Mouse (Mus musculus) WW6 (cell line): ENCODE results near the gene Cdh24.
A peak's percentile ranks its signal among the peaks of the same experiment; 100 is the strongest.
"Not testable (repeated sequence)": the region's sequence is repeated elsewhere in the genome, so short reads cannot be mapped to it uniquely, and the experiment has no call there.

Experiments
- DNase-seq: peaks from one replicate; pipeline ENCODE4 v3.0.0-alpha.2; 2013; ENCODE audit warnings: low read depth, low spot score

The Cdh24 gene

DNA sequence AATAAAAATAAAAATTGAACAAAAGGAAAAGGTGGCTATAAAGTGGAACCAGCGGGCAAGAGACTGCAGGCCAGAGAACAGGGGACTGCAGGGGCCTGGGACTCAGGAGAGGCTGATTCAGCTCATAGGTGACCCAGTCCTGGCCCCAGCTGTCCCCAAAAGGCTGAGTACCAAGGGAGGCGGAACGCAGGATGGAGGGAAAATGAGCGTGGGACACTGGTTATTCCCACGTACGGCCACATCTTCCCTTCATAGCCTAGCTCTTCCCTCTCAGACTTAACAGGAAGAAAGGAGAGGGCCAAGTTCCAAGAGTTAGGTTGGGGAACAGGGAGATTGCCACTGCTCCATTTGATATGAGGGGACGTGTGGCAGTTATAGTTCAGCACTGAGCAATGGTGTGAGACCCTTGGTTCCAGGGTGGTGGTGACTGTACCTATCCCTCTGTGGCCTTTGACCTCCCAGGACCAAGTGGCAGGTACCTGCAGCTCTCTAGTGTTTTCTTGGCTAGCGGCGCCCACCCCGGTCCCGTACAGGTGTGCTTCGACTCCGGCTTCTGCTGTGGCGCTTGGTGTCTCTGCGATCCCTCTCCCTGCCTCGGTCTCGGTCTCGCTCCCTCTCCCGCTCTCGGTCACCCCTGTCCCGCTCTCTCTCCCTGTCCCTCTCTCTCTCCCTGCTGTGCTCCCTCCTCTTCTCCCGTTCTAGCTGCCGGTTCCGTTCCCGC is 1.2 kb upstream of the Cdh24 start:
- no peak for DNase-seq

- no peak for DNase-seq
Observed at GRCm38 (mm10) chr14:54640946-54641304, 239 bp downstream of the Cdh24 start, which contains the start of gene Gm17606. Gm17606 (plus strand) TSS chr14:54640952.

DNA sequence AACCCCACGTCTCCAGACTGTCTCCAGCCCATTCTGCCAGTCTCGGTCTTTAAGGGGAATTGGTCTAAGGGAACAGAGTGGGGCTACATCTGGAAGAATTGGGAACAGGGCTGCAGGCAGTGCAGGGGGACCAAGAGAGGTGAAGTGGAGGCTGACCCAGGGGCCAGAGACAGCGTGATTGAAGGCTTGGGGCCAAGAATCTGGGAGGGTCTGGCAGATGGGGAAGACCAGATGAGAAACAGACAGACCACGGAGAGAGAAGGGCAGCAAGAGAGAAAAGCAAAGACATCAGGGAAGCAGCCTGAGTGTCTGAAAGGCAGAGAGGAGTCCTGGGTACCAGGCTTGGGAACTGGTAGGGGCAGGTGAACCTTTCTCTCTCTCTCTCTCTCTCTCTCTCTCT is 1.0 kb downstream of the Cdh24 start:
- DNase-seq, result no peak

- no peak for DNase-seq
Observed at GRCm38 (mm10) chr14:54638210-54638609, 3.0 kb downstream of the Cdh24 start.

DNA sequence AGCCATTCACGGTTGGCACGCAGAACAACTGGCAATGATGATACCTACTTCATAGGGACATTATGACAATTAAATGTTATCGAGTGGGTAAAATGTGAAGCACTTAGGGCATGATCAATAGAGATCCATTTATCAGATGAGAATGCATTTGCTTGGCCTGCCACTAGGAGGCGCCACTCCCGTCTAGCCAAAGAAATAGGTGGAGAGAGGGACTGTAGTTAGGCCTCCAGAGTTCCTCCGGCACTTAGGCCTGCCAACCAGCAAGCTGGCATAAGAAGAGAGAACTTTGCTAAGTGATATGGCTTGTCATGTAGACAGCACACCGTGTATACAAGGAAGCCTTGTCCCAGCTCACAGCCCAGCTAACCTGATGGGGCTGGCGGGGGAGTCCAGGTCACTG is 4.2 kb downstream of the Cdh24 start:
- no peak for DNase-seq

DNA sequence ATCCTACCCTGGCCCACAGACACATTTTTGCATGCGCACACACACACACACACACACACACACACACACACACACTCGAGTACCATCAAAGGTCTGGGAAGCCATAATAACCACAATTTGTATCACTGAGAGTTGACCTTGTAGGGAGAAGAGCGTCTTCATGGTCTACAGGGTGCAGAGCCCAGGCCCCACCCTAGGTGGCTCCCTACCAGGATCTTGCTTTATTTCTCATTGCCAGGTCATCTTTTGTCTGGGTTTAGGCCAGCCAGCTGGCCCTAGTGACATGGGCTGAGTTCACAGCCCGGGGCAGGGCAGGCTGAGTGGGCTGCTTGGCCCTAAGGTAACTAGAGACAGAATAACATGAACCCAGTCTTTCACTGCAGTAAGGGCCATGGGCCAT is 7.0 kb downstream of the Cdh24 start:
- DNase-seq, result no peak

GRCm38 (mm10) chr14:54632252-54632651 is 8.9 kb downstream of the Cdh24 start:
- DNase-seq, result no peak

DNA sequence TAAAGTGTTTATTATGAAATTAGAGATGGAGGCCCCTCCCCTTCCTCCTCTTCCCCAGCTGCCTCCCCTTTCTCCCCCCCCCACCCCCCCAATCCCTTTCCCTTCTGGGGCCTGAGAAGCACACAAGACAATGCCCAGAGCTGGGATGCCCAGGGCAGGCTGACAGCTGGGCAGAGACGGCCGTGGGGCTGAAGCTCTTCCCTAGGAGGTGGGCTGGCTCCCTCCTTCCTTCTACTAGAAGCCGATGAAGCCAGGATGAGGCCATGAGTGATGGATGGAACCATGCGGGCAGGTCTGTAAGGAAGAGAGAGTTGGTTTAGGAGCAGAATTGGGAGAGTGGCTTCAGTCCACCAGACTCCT is 9.9 kb downstream of the Cdh24 start:
- no peak for DNase-seq

- DNase-seq, result no peak
Observed at GRCm38 (mm10) chr14:54630583-54631239, 10.5 kb downstream of the Cdh24 start.

GRCm38 (mm10) chr14:54629797-54630196 is 11.4 kb downstream of the Cdh24 start:
- DNase-seq, result no peak

DNA sequence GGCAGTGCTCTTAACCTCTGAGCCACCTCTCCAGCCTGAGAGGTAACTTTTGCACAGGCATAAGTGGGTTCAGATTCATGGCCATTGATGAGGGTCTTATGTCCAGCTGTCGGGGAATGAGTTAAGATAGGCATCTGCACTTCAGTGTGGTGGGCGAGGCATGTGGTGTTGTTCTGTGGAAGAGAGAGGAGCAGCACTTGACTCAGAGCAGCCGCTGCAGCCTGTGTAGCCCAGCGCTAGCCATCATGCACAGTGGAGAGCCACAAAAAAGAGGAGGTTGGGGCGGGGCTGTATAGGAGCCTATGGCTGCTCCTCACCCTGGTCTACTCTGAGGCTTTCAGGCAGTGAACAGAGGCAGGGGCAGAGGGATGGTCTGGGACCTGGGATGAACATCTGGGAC is 13.1 kb downstream of the Cdh24 start:
- DNase-seq, result no peak

DNA sequence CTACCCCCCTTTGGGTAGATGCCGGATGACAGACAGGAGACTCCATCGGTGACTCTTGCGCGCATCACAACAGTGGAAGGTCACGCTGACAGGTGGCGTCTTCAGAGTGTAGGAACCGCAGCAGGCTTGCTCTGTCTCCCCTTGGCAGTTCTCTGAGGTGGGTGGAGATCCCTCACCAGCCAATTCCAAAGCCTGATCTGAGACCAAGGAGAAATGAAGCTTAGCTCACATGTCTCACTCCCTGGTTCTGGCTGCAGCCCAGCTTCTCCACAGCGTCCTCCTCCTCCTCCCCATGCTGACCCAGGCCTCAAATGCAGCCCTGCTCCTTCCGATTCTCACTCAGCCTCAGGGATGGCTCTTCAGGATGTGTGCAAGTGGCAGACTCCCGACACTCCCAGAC is 16.2 kb downstream of the Cdh24 start:
- no peak for DNase-seq

DNA sequence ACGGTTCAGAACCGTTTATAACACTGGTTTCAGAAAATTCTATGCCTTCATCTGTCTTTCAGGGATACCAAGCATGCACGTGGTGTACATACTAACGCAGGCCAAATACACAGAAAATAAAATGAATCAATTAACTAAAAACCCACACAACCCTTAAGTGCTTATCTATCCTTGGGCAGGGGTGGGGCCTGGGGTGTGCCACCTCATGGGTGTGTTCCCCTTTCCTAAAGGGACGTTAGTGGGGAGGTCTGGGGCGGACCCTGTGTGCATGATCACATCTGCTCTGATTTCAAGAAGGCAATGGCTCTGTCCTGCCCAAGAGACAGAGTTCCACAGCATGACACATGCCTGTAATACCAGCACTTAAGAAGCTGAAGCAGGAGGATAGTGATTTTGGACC is 17.8 kb downstream of the Cdh24 start:
- no peak for DNase-seq

- DNase-seq, result no peak
Observed at GRCm38 (mm10) chr14:54621133-54621532, 20.0 kb downstream of the Cdh24 start, which contains the start of gene Psmb11. Psmb11 (plus strand) TSS chr14:54621433.

DNA sequence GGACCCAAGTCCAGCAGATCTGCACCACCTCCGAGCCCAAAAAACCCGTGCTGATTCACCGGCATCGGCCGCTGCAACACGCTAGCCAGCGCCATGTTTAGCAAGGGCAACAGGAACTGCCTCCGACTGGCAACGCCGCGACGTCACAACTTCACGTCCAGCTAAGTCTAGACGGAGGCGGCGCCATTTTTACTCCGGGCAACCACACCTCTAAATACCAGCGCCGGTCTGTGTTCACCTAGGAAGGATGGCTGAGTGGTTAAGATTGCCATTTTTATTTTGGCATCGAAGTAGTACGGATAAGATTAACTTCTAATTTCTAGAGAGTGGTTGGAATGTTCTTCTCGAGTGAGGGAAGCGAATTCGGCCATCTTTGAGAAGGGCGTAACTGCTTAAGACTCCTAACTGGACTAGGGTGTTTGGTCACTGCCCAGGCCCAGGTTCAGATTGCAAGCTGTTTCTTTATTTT is 23.2 kb downstream of the Cdh24 start, which contains the start of gene Psmb5:
Gene Psmb5, minus strand, starts transcription at position 126 of the 469 bp plus-strand sequence.
- peak; percentile 74 for DNase-seq

DNA sequence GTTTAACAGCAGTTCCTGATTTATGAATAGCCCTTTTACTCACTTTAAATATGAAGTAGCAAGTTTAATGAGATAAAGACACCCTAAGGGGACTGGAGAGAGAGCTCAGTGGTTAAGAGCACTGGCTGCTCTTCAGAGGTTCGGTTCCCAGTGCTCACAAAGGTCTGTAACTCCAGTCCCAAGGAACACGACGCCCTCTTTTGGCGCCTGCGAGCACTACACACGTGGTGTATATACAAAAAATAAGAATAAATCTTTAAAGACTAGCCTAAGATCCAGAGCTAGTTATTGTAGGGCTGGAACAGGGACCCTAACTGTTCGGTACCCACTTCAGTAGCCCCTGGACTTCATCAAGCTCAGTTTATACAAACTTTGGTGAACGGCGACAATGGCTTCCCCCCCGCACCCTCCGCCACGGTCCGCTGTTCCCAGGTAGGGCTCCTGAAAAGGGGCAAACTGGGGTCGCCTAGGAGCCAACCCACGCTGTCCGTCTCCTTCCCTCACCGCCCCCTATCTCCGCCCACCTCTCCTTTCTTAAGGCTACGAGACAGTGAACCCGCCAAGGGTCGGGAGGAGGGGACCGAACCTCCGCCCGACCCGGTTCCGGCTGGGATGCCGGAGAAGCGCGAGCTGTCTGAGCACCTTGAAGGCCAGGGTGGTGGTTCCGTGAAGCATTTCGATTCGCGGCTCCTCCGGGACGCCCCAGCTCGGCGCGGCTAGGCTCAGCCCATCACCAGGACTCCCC is 23.8 kb downstream of the Cdh24 start:
- DNase-seq, result no peak

DNA sequence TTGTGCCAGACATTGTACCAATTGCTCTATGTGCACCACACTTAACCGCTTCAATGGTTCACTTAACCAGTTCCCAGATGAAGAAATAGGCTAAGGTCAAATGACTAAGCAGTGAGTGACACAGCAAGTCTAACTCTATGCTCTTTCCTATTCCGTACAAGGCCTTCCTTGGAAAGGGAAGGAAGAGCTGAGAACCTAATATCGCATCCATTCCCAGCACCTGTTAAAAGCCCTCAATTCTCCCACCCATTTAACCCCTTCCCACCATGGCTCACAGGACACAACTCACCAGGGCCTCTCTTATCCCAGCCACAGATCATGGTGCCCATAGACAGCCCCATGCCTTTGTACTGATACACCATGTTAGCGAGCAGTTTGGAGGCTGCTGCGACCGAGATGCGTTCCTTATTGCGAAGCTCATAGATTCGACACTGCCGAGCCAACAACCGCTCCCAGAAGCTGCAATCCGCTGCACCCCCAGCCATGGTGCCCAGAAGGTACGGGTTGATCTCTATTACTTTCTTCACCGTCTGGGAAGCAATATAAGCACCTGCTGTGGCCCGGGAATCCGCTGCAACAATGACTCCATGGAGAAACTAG is 24.8 kb downstream of the Cdh24 start:
- no peak for DNase-seq

- DNase-seq, result not testable (repeated sequence)
Observed at GRCm38 (mm10) chr14:54614130-54614529, 27.0 kb downstream of the Cdh24 start.

- no peak for DNase-seq
Observed at GRCm38 (mm10) chr14:54610648-54611047, 30.5 kb downstream of the Cdh24 start.

GRCm38 (mm10) chr14:54609962-54610361 is 31.2 kb downstream of the Cdh24 start:
- DNase-seq, result no peak

- DNase-seq, result no peak
Observed at GRCm38 (mm10) chr14:54609245-54609644, 31.9 kb downstream of the Cdh24 start.

DNA sequence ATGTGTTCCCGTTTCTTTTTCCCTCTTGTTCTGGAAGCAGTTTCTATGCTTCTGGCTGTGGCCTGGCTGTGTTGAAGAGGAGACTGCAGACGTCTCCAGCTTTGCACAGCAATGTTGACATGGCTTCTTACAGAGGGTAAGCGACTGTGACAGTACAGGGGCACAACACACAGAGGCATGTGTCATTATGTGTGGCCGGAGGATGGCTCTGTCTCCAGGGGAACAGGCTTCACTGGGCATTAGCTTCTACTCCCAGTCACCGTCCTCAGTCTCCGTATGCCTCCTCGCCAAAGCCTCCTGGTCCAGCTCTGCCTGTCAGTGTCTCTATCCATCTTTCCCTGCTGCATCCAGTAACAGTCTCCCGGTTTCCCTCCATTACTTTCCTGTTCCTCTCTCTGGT is 33.9 kb downstream of the Cdh24 start:
- DNase-seq, result no peak
